Mouse (Mus musculus) G1E (cell line): ENCODE data around the gene 4931422A03Rik. TPM values are rescaled to one million over a fixed set of nuclear protein-coding genes. Genes with fewer than 3 reads are reported as not detected.

Source experiments
- ATAC-seq: 2 replicates; pipeline ENCODE4 v1.8.0; 2016; ENCODE audit warnings: mild to moderate bottlenecking; ENCODE audit not compliant: insufficient number of reproducible peaks, poor library complexity, low FRiP score, severe bottlenecking; ENCODE audit errors: extremely low read depth
- DNase-seq: peaks from one replicate; pipeline ENCODE4 v3.0.0; 2012; ENCODE audit warnings: low spot score
- H3K27me3 ChIP-seq: 2 replicates; pipeline ENCODE4 v1.6.1; 2012; ENCODE audit warnings: mild to moderate bottlenecking, low read length, inconsistent platforms; ENCODE audit not compliant: insufficient read depth
- H3K36me3 ChIP-seq: replicated peaks from 2 replicates; pipeline ENCODE3; 2012; ENCODE audit warnings: mild to moderate bottlenecking, inconsistent platforms
- H3K4me1 ChIP-seq: 2 replicates; pipeline ENCODE4 v1.6.1; 2012; ENCODE audit warnings: low read depth, low read length, inconsistent platforms, mixed read lengths; ENCODE audit not compliant: insufficient read depth
- H3K4me3 ChIP-seq: 2 replicates; pipeline ENCODE4 v1.5.1; 2012; ENCODE audit warnings: low read depth, mild to moderate bottlenecking, inconsistent platforms, low read length, moderate library complexity, mixed read lengths
- H3K9me3 ChIP-seq: replicated peaks from 2 replicates; pipeline ENCODE4 v1.6.1; 2012; ENCODE audit warnings: inconsistent platforms
- CTCF ChIP-seq: IDR thresholded peaks from 2 replicates; pipeline ENCODE4 v1.5.1; 2012; ENCODE audit warnings: low read depth, low read length, inconsistent platforms, mixed read lengths
- GATA1 ChIP-seq: IDR thresholded peaks from 2 replicates; pipeline ENCODE4 v1.6.1; 2012; ENCODE audit warnings: borderline replicate concordance, low read length, inconsistent platforms, mixed read lengths
- GATA2 ChIP-seq: IDR thresholded peaks from 2 replicates; pipeline ENCODE4 v1.6.1; 2012; ENCODE audit warnings: low read depth, low read length, inconsistent platforms, borderline replicate concordance
- POLR2AphosphoS5 ChIP-seq: IDR thresholded peaks from 2 replicates; pipeline ENCODE4 v1.6.1; 2012; ENCODE audit warnings: low read depth, low read length, inconsistent platforms; ENCODE audit not compliant: insufficient replicate concordance
- TAL1 ChIP-seq: conservative IDR thresholded peaks from 2 replicates; pipeline ENCODE4 v1.6.1; 2012; ENCODE audit warnings: low read depth, low read length, inconsistent platforms, mixed read lengths
- polyA plus RNA-seq: library from polyadenylated mRNA; stranded (reverse); fragments of >175 nt; gene quantifications from 2 replicates; pipeline ENCODE4 v1.2.3, GENCODE M21; 2012
- total RNA-seq, 2 experiments: library from RNA; stranded (forward) in 1 of 2; stranded (reverse) in 1 of 2; fragments of 200-1000 nt in 1 of 2; fragments of >200 nt in 1 of 2; fragmentation: Nextera tagmentation in 1 of 2; gene quantifications; 2 replicates each; pipeline ENCODE4 v1.2.3; 2014 to 2017

The 4931422A03Rik gene
- total and polyA plus RNA-seq, 3 experiments, result 0.38 TPM; not detected in 2

GRCm38 (mm10) chr2:103917375-103917774 is 110.8 kb downstream of the 4931422A03Rik start:
- no peaks in the 10 kb centered on the region for H3K36me3 ChIP-seq
- DNase-seq (no peak), ATAC-seq (no peak)
- peaks cover 25% of the 10 kb centered on the region for H3K4me1 ChIP-seq
- TF ChIP-seq CTCF (no peak), GATA1 (no peak), TAL1 (no peak), GATA2 (no peak), POLR2AphosphoS5 (no peak)
- no peak overlapping the region for H3K4me3 ChIP-seq
- H3K27me3 ChIP-seq, result no peaks in the 10 kb centered on the region
- H3K9me3 ChIP-seq, result no peaks in the 10 kb centered on the region

Other genes starting within 250 kb of the 4931422A03Rik start
- 570 and 643 TPM in 2 replicates for gene Caprin1, start 230.7 kb downstream of the 4931422A03Rik start, total RNA-seq (2014; fragmentation: Nextera tagmentation)
- 460 and 513 TPM in 2 replicates for gene Caprin1, start 230.7 kb downstream of the 4931422A03Rik start, total RNA-seq (2017)
- 203 and 210 TPM in 2 replicates for gene Caprin1, start 230.7 kb downstream of the 4931422A03Rik start, polyA plus RNA-seq
- gene Lmo2, start 70.4 kb downstream of the 4931422A03Rik start, total RNA-seq (2014; fragmentation: Nextera tagmentation), result 184 and 198 TPM in 2 replicates
- gene Lmo2, start 70.4 kb downstream of the 4931422A03Rik start, total RNA-seq (2017), result 119 and 124 TPM in 2 replicates
- gene Lmo2, start 70.4 kb downstream of the 4931422A03Rik start, polyA plus RNA-seq, result 255 and 381 TPM in 2 replicates
- 113 and 126 TPM in 2 replicates for gene Fbxo3, start 640 bp downstream of the 4931422A03Rik start, total RNA-seq (2014; fragmentation: Nextera tagmentation)
- gene Fbxo3, start 640 bp downstream of the 4931422A03Rik start, total RNA-seq (2017), result 76.4 and 79.5 TPM in 2 replicates
- 9.4 and 12.6 TPM in 2 replicates for gene Fbxo3, start 640 bp downstream of the 4931422A03Rik start, polyA plus RNA-seq
- not detected in 2 replicates for gene Gm10912, start 37.5 kb upstream of the 4931422A03Rik start, total RNA-seq (2014; fragmentation: Nextera tagmentation)
- gene Gm10912, start 37.5 kb upstream of the 4931422A03Rik start, total RNA-seq (2017), result 0.27 and 0.29 TPM in 2 replicates
- gene Gm10912, start 37.5 kb upstream of the 4931422A03Rik start, polyA plus RNA-seq, result not detected in 2 replicates
- not detected in 2 replicates for gene Gm10799, start 40.2 kb upstream of the 4931422A03Rik start, total RNA-seq (2014; fragmentation: Nextera tagmentation)
- gene Gm10799, start 40.2 kb upstream of the 4931422A03Rik start, total RNA-seq (2017), result not detected in 2 replicates
- not detected in 2 replicates for gene Gm10799, start 40.2 kb upstream of the 4931422A03Rik start, polyA plus RNA-seq
- gene Cd59b, start 41.5 kb upstream of the 4931422A03Rik start, total RNA-seq (2014; fragmentation: Nextera tagmentation), result not detected in 2 replicates
- gene Cd59b, start 41.5 kb upstream of the 4931422A03Rik start, total RNA-seq (2017), result 0.87 TPM in 1 of 2 replicates, not detected in the other
- gene Cd59b, start 41.5 kb upstream of the 4931422A03Rik start, polyA plus RNA-seq, result not detected in 2 replicates
- 4.4 and 4.9 TPM in 2 replicates for gene Cd59a, start 67.4 kb upstream of the 4931422A03Rik start, total RNA-seq (2014; fragmentation: Nextera tagmentation)
- 0.58 and 1.7 TPM in 2 replicates for gene Cd59a, start 67.4 kb upstream of the 4931422A03Rik start, total RNA-seq (2017)
- gene Cd59a, start 67.4 kb upstream of the 4931422A03Rik start, polyA plus RNA-seq, result 0.07 and 0.10 TPM in 2 replicates
- not detected in 2 replicates for gene A930018P22Rik, start 94.4 kb upstream of the 4931422A03Rik start, total RNA-seq (2014; fragmentation: Nextera tagmentation)
- gene A930018P22Rik, start 94.4 kb upstream of the 4931422A03Rik start, total RNA-seq (2017), result not detected in 2 replicates
- not detected in 2 replicates for gene A930018P22Rik, start 94.4 kb upstream of the 4931422A03Rik start, polyA plus RNA-seq